Comparison of ENCODE assay signal across 10 mouse cellular contexts in the genomic region with DNA sequence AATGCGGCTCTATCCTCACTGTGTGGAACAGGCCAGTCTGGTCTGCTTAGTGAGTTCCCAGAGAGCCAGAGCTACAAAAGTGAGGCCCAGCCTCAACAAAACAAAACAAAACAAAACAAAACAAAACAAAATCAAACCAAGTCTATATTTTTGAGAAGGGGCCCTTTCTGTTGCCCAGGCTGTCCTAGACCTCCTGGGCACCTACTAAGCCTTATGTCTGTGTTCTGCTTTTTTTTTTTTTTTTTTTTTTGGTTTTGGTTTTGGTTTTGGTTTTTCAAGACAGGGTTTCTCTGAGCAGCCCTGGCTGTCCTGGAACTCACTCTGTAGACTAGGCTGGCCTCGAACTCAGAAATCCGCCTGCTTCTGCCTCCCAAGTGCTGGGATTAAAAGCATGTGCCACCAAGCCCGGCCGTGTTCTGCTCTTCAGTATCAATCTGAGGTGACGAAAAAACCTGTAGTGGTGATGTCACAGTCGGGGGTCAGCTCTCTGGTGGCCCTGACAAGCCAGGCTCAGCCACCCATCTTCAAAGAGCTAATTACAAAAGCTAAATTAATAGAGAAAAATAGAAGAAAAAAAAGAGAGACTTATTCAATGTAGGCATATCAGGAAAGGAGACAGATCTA. TPM values are rescaled to one million over a fixed set of nuclear protein-coding genes. Genes with fewer than 3 reads are reported as not detected.
"Had no signal": no experiment of that assay in that cellular context is flagged by ENCODE, and none has a peak within 500 bp of the region (broad histone marks: within the 10 kb centered on the region; RNA-seq: fewer than 3 reads in every experiment).

No protein-coding gene starts in this region.

RNA-seq across cellular contexts. Expression of a gene that starts 3.6 kb away (rescaled TPM):
- total RNA-seq: neutrophil, adult 5-6 weeks had no signal
- polyA plus RNA-seq: neural tube, embryonic 13.5 days; neural tube, embryonic 14.5 days; neural tube, embryonic 15.5 days; small intestine, adult 2 months; stomach, embryonic 14.5 days; stomach, embryonic 15.5 days; stomach, embryonic 16.5 days; thymus, postnatal 0 days had no signal

RNA-seq across cellular contexts. Expression of a gene that starts 10.3 kb away (rescaled TPM):
- total RNA-seq: neutrophil, adult 5-6 weeks had no signal
- polyA plus RNA-seq: neural tube, embryonic 13.5 days; neural tube, embryonic 14.5 days; neural tube, embryonic 15.5 days; spleen, adult 2 months had no signal
